Mouse (Mus musculus) lung, embryonic 15.5 days (tissue): Measurements from ENCODE around the gene Gm29049. TPM values are rescaled to one million over a fixed set of nuclear protein-coding genes. Genes with fewer than 3 reads are reported as not detected.
"Not testable (repeated sequence)": the region's sequence is repeated elsewhere in the genome, so short reads cannot be mapped to it uniquely, and the experiment has no call there.

Experiments used
- ATAC-seq: fragments of 200-750 bp; cut with Nextera tagmentation; 2 replicates; pipeline ENCODE4 v1.8.0; 2017; ENCODE audit warnings: moderate number of reproducible peaks, borderline replicate concordance; ENCODE audit not compliant: low FRiP score, low TSS enrichment; ENCODE audit errors: extremely low read depth
- H3K27ac ChIP-seq: fragments of 300-500 bp; sonication (generic); 2 replicates; pipeline ENCODE4 v1.5.1; 2015; ENCODE audit warnings: moderate library complexity, mild to moderate bottlenecking, inconsistent platforms
- H3K27me3 ChIP-seq: fragments of 300-500 bp; sonication (generic); 2 replicates; pipeline ENCODE4 v1.6.1; 2015; ENCODE audit warnings: inconsistent platforms
- H3K36me3 ChIP-seq: fragments of 300-500 bp; sonication (generic); 2 replicates; pipeline ENCODE4 v1.6.1; 2015; ENCODE audit warnings: inconsistent platforms
- H3K4me1 ChIP-seq: fragments of 300-500 bp; sonication (generic); 2 replicates; pipeline ENCODE4 v1.6.1; 2015; ENCODE audit warnings: inconsistent platforms
- H3K4me2 ChIP-seq: fragments of 300-500 bp; sonication (generic); 2 replicates; pipeline ENCODE4 v1.6.1; 2015; ENCODE audit warnings: inconsistent platforms, mild to moderate bottlenecking, moderate library complexity
- H3K4me3 ChIP-seq: fragments of 300-500 bp; sonication (generic); 2 replicates; pipeline ENCODE4 v1.5.1; 2015; ENCODE audit warnings: mild to moderate bottlenecking, inconsistent platforms
- H3K9ac ChIP-seq: fragments of 300-500 bp; sonication (generic); 2 replicates; pipeline ENCODE4 v1.6.1; 2015; ENCODE audit warnings: inconsistent platforms
- H3K9me3 ChIP-seq: fragments of 300-500 bp; sonication (generic); 2 replicates; pipeline ENCODE4 v1.6.1; 2016; ENCODE audit warnings: inconsistent platforms
- WGBS: fragments of 180-500 bp; shearing (Covaris S2); methylation state at CpG from one replicate; pipeline ENCODE4 v1.1.7; 2015; 5-methylcytosine and 5-hydroxymethylcytosine counted together
- polyA plus RNA-seq: library from polyadenylated mRNA; unstranded; fragments of >200 nt; fragmentation: Nextera tagmentation; extraction: Ambion mirVana; gene quantifications from 2 replicates; pipeline ENCODE4 v1.2.1, GENCODE M21; 2015

Gm29049 gene
- polyA plus RNA-seq, result not detected in 2 replicates

- not testable (repeated sequence) for H3K27me3 ChIP-seq, H3K36me3 ChIP-seq, ATAC-seq, H3K4me1 ChIP-seq, H3K9me3 ChIP-seq, H3K4me2 ChIP-seq, H3K4me3 ChIP-seq, H3K9ac ChIP-seq, H3K27ac ChIP-seq
- 8% methylated on average over 2 of the region's 3 CpGs for WGBS
These were observed at the start of gene Gm29049 for GRCm38 (mm10) chrY:7997068-7997467. Gene Gm29049, minus strand, starts transcription at chrY:7997168.

Other genes starting within 250 kb of the Gm29049 start
- gene Gm20825, start 74.3 kb upstream of the Gm29049 start, polyA plus RNA-seq, result not detected in 2 replicates